Mouse (Mus musculus) cerebellum, adult (tissue): ENCODE results near the gene Ankrd2.

Experiments
- ATAC-seq: cut with Nextera tagmentation; 2 replicates; pipeline ENCODE4 v1.9.2; 2017; ENCODE audit warnings: mild to moderate bottlenecking, moderate library complexity, mixed read lengths; ENCODE audit not compliant: insufficient number of reproducible peaks, low FRiP score, low TSS enrichment

The Ankrd2 gene

DNA sequence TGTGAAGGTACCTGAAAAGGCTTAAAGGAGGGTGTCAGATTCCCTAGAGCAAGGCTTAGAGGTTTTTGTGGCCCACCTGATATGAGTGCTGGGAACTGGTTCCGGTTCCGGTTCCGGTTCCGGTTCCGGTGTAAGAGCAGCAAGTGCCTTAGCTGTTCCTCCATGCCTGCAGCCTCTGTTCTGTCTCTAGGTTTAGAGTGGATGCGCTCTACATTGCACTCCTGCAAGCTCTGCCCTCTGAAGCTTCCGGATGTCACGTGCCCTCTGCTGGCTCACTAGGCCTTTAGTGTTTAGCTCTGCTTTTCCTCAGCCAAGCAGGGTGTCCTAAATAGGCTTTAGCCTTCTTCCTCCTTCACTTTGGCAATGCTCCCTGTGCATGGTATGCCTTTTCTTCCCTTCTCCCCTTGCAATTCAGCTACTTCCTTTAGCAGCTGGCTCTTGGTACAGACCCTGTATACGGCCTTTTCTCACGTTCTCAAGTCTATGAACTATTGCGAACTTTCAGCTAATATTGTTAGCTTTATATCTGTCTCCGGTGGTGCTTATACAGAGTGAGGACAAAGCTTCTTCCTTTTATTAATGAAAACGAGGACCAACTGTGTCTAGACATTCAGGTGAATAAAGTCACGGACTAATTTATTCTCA lies 53.4 kb downstream of the Ankrd2 start:
- no peak for ATAC-seq

DNA sequence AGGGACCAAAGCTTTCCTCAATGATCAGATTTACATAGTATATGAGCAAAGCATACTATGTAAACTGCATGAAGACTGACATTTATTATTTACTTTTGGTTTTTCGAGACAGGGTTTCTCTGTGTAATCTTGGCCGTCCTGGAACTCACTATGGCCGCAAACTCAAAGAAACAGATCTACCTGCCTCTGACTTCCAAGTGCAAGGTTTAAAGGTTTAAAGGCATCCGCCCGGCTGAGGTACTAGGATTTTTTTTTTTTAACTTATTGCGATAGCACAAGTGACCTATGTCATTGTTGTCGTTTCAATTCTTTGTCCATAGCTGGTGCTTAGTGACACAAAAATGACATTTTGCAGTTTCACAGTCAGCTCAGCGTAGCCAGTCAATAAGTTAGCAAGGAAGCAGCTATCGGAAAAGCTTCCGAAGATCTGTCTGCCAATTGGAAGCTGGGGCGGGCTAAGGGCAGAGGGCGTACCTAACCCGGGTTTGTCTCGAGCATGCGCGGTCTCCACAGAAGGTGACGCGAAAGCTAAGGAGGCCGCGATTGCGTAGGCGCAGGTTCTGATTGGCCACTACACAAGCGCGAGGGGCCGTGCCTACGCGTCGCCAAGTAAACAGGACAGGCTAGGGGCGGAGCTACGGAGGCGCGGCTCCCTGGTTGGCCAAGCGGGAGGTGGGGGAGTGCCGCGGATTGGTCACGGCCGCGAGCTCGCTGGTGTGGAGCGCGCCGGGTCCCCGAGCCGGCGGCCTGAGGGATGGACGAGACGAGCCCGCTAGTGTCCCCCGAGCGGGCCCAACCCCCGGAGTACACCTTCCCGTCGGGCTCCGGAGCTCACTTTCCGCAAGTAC lies 54.2 kb downstream of the Ankrd2 start, which contains the start of gene Pi4k2a:
TSS of gene Pi4k2a (plus strand) at position 723 of the 848 bp plus-strand sequence.
- peak; percentile 96 for ATAC-seq

- ATAC-seq = no peak
Measured at GRCm38 (mm10) chr19:42090637-42091141, 54.9 kb downstream of the Ankrd2 start.
